Mouse (Mus musculus): ENCODE measurements around the gene Rbms3.

GRCm38 (mm10) chr9:117641090-117641782 is 11.5 kb upstream of the Rbms3 start:
- TF ChIP-seq CTCF (IDR thresholded peaks at IDR 0.05) (no peak), EP300 (IDR thresholded peaks at IDR 0.05) (no peak)
